Mouse (Mus musculus) hindbrain, embryonic 15.5 days (tissue): ENCODE measurements around the gene Slc27a3. TPM values are rescaled to one million over a fixed set of nuclear protein-coding genes. Genes with fewer than 3 reads are reported as not detected.

Experiments
- ATAC-seq: fragments of 200-750 bp; cut with Nextera tagmentation; 2 replicates; pipeline ENCODE4 v1.8.0; 2017; ENCODE audit warnings: low read depth, moderate number of reproducible peaks, moderate TSS enrichment; ENCODE audit not compliant: low FRiP score
- H3K27ac ChIP-seq: fragments of 300-500 bp; sonication (generic); replicated peaks from 2 replicates; pipeline ENCODE4 v1.5.1; 2015; ENCODE audit warnings: mild to moderate bottlenecking, inconsistent platforms
- H3K27me3 ChIP-seq: fragments of 300-500 bp; sonication (generic); 2 replicates; pipeline ENCODE4 v1.6.1; 2015; ENCODE audit warnings: control low read depth, inconsistent platforms
- H3K36me3 ChIP-seq: fragments of 300-500 bp; sonication (generic); 2 replicates; pipeline ENCODE4 v1.6.1; 2015; ENCODE audit warnings: control low read depth, inconsistent platforms
- H3K4me1 ChIP-seq: fragments of 300-500 bp; sonication (generic); replicated peaks from 2 replicates; pipeline ENCODE4 v1.6.1; 2015; ENCODE audit warnings: control low read depth, inconsistent platforms
- H3K4me2 ChIP-seq: fragments of 300-500 bp; sonication (generic); 2 replicates; pipeline ENCODE4 v1.6.1; 2015; ENCODE audit warnings: moderate library complexity, mild to moderate bottlenecking, inconsistent platforms
- H3K4me3 ChIP-seq: fragments of 300-500 bp; sonication (generic); 2 replicates; pipeline ENCODE4 v1.5.1; 2015; ENCODE audit warnings: mild to moderate bottlenecking, inconsistent platforms
- H3K9ac ChIP-seq: fragments of 300-500 bp; sonication (generic); 2 replicates; pipeline ENCODE4 v1.6.1; 2015; ENCODE audit warnings: inconsistent platforms
- H3K9me3 ChIP-seq: fragments of 300-500 bp; sonication (generic); 2 replicates; pipeline ENCODE4 v1.6.1; 2016; ENCODE audit warnings: control low read depth, inconsistent platforms
- WGBS: fragments of 180-500 bp; shearing (Covaris S2); methylation state at CpG from one replicate; pipeline ENCODE4 v1.1.7; 2015; 5-methylcytosine and 5-hydroxymethylcytosine counted together
- polyA plus RNA-seq: library from polyadenylated mRNA; unstranded; fragments of >200 nt; fragmentation: Nextera tagmentation; extraction: Ambion mirVana; gene quantifications from 2 replicates; pipeline ENCODE4 v1.2.1, GENCODE M21; 2015

The Slc27a3 gene
- 31.4 and 34.1 TPM in 2 replicates for polyA plus RNA-seq

DNA sequence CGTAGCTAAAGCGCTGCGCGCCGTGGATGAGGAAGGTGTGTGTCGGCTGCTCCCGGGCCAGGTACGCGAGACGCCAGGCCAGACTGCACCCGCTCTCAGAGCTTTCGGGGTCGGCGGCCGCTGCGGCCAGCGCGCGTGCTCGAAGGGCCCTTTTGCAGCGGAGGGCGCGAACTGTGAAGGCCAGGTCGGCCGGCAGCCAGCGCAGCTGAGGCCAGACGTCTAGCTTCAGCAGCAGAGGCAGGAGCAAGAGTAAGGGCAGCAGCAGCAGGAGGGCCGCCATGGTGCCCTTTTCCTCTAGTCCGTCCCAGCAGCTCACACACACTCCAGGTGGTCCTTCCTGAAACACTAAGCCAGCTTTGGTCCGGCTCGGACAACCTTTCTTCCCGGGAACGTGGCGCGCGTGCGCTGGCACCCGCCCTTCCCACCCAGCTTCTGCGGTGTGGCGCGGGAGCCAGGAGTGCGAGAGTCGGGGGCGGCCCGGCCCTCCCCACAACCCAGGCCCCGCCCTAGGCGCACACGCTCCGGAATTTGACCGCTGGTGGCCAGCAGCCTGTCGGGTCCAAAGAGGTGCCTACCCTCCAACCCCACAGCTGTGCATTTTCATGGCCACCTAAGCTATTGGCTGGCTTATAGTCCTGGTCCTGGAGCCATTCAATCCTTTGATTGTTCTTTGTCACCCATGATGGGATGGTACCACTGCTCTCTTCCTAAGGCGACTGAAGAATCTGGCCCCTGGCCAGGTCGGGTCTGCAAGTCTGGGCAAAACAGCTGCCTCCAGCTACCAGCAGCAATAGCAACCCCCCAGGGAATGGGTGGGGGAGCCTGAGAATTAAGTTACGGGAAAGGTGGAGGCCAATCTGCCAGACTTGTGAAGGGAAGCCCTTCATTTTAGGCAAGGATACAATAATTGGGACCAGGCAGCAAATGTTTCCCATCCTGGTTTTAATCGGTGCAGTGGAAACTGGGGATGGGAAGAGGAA, at the start of gene Slc27a3:
Gene Slc27a3, minus strand, starts transcription at position 428 of the 980 bp plus-strand sequence.
- Histone ChIP-seq H3K9me3 (no peaks in the 10 kb centered on the region), H3K4me2 (peak within 1 kb of the TSS; percentile 73), H3K27me3 (no peaks in the 10 kb centered on the region), H3K4me1 (peaks cover 36% of the 10 kb centered on the region), H3K9ac (peak within 1 kb of the TSS; percentile 82), H3K36me3 (peaks cover 44% of the 10 kb centered on the region), H3K4me3 (peak within 1 kb of the TSS; percentile 58), H3K27ac (peak within 1 kb of the TSS; percentile 95)
- peak; percentile 76 for ATAC-seq
- WGBS, result under 1% methylated on average over 52 of the region's 55 CpGs

DNA sequence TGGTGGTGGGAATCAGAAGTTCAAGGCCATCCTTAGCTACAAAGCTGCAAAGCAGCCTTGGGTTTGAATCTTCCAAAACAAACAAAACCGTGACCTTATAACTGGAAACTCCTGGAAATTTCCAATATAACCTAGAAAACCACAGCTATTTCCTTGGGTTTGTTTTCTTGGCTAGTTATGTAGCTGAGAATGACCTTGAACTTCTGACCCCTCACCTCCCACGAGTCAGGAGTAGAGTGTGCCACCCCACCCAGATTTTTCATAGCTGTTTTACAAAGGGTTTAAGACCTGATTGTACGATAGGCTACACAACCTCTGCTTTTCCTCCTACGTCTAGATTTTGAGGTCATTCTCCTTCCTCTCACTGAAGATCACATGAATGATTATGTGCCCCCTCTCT, 47.4 kb upstream of the Slc27a3 start:
- H3K4me2 ChIP-seq, result no peak overlapping the region
- H3K4me3 ChIP-seq, result no peak overlapping the region
- WGBS, result 85% methylated on average over 4 of the region's 4 CpGs
- H3K4me1 ChIP-seq, result peaks cover 12% of the 10 kb centered on the region
- no peak for ATAC-seq
- H3K9ac ChIP-seq, result no peak overlapping the region
- no peaks in the 10 kb centered on the region for H3K36me3 ChIP-seq
- no peaks in the 10 kb centered on the region for H3K9me3 ChIP-seq
- no peak overlapping the region for H3K27ac ChIP-seq
- H3K27me3 ChIP-seq, result no peaks in the 10 kb centered on the region

DNA sequence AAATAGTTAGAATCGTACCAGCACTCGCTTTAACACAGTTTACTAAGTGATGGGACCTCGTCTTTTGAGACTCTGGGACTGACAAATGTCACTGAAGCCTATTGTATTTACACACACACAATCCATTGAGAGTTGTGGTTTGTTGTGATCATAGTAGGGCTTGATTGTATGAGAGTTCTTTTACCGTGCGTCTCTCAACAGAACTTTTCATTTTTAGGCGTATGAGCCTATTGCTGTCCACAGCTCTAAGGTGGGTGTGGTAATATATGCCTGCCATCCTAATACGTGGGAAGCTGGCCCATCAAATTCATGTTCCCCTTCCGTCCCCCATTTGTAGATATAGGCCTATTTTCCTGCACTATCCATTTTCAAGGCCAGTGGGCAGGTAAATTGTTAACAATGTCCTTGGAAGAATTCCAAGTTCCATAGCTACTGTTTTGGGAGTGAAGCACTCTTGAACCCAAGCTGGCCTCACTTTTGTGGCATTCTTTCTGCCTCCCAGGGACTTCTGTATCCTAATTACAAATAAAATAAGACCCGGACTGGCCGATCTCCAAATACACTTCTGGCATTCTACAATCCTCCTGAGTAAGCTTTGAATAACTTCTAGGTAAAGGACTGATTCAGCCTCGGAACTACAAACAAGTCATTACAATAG, 44.5 kb upstream of the Slc27a3 start:
- no peaks in the 10 kb centered on the region for H3K9me3 ChIP-seq
- H3K36me3 ChIP-seq, result no peaks in the 10 kb centered on the region
- peak overlapping the region; percentile 90 for H3K4me2 ChIP-seq
- 57% methylated on average over 11 of the region's 11 CpGs for WGBS
- H3K9ac ChIP-seq, result peak overlapping the region; percentile 39; the same call in 1 of the 2 replicates
- peak overlapping the region; percentile 75 for H3K27ac ChIP-seq
- peak overlapping the region; percentile 72 for H3K4me3 ChIP-seq
- H3K27me3 ChIP-seq, result no peaks in the 10 kb centered on the region
- no peak for ATAC-seq
- H3K4me1 ChIP-seq, result peaks cover 33% of the 10 kb centered on the region

- H3K36me3 ChIP-seq, result no peaks in the 10 kb centered on the region
These were observed 43.8 kb upstream of the Slc27a3 start, which contains the start of gene Ints3 for GRCm38 (mm10) chr3:90433381-90434020. Ints3 (minus strand) TSS chr3:90433622.

GRCm38 (mm10) chr3:90432811-90433219, 43.1 kb upstream of the Slc27a3 start:
- peak; percentile 29 for ATAC-seq

More at GRCm38 (mm10) chr3:90433381-90434020, 43.8 kb upstream of the Slc27a3 start, which contains the start of gene Ints3:
- H3K27ac ChIP-seq, result peak within 1 kb of the TSS; percentile 94
- no peaks in the 10 kb centered on the region for H3K27me3 ChIP-seq
- H3K4me1 ChIP-seq, result peaks cover 33% of the 10 kb centered on the region
- H3K9me3 ChIP-seq, result no peaks in the 10 kb centered on the region
- peak within 1 kb of the TSS; percentile 90 for H3K4me2 ChIP-seq
- H3K9ac ChIP-seq, result peak within 1 kb of the TSS; percentile 90
- peak within 1 kb of the TSS; percentile 72 for H3K4me3 ChIP-seq
- under 1% methylated on average over 52 of the region's 52 CpGs for WGBS
- peak; percentile 100 for ATAC-seq

DNA sequence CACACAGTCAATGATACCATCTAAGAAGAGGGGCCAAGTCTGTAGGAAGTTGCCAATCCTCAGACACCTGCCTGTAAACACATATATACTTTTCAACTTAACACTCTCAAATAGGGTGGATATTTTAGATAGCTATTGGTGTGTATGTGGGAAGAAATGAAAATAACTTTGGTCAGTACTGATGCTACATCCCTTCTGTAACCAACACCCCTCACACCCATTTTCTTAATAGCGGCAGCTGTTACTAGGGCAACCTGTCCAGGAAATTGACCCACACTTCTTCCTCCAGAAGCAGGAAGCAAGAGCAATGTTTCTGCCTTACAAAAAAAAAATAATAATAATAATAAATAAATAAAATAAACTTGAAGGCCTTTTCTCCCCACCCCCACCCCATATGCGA, 42.6 kb upstream of the Slc27a3 start:
- Histone ChIP-seq H3K4me3 (peak overlapping the region; percentile 72), H3K4me1 (peaks cover 36% of the 10 kb centered on the region), H3K9ac (peak overlapping the region; percentile 90), H3K4me2 (peak overlapping the region; percentile 90), H3K36me3 (no peaks in the 10 kb centered on the region), H3K27me3 (no peaks in the 10 kb centered on the region), H3K27ac (peak overlapping the region; percentile 94; the same call in 1 of the 2 replicates), H3K9me3 (no peaks in the 10 kb centered on the region)
- no peak for ATAC-seq
- WGBS, result 15% methylated on average over 2 of the region's 2 CpGs

More at GRCm38 (mm10) chr3:90432811-90433219, 43.1 kb upstream of the Slc27a3 start:
- WGBS, result under 1% methylated on average over 10 of the region's 12 CpGs
- peak overlapping the region; percentile 72 for H3K4me3 ChIP-seq
- H3K27ac ChIP-seq, result peak overlapping the region; percentile 94
- H3K9me3 ChIP-seq, result no peaks in the 10 kb centered on the region
- no peaks in the 10 kb centered on the region for H3K36me3 ChIP-seq
- H3K27me3 ChIP-seq, result no peaks in the 10 kb centered on the region
- peak overlapping the region; percentile 90 for H3K4me2 ChIP-seq
- peaks cover 36% of the 10 kb centered on the region for H3K4me1 ChIP-seq
- H3K9ac ChIP-seq, result peak overlapping the region; percentile 90

DNA sequence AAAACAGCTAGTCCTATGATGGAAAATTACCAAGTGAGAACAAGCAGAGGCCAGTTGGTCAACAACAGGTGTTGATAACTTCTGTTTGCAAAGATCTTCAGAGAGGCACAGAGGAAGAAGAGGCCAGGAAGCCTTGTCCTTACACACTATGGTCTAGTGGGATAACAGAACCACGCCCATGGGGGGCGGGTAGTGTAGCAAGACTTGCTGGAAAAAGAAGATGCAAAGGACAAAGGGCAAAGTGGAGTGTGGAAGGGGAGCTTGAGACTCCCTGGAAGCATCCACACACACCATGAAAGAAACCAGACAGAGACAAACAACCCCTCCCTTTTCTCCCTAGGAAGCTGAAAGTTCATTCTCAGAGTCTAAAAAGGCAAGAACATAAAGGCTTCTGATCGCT, 39.8 kb upstream of the Slc27a3 start:
- WGBS, result 90% methylated on average over 3 of the region's 3 CpGs
- H3K4me1 ChIP-seq, result peaks cover 36% of the 10 kb centered on the region

GRCm38 (mm10) chr3:90428186-90428585, 38.4 kb upstream of the Slc27a3 start:
- H3K9me3 ChIP-seq, result no peaks in the 10 kb centered on the region
- 86% methylated on average over 6 of the region's 6 CpGs for WGBS

More for the DNA sequence above, 39.8 kb upstream of the Slc27a3 start:
- Histone ChIP-seq H3K9me3 (no peaks in the 10 kb centered on the region), H3K9ac (no peak overlapping the region), H3K27me3 (no peaks in the 10 kb centered on the region), H3K4me2 (no peak overlapping the region), H3K36me3 (no peaks in the 10 kb centered on the region), H3K27ac (no peak overlapping the region), H3K4me3 (no peak overlapping the region)
- no peak for ATAC-seq

DNA sequence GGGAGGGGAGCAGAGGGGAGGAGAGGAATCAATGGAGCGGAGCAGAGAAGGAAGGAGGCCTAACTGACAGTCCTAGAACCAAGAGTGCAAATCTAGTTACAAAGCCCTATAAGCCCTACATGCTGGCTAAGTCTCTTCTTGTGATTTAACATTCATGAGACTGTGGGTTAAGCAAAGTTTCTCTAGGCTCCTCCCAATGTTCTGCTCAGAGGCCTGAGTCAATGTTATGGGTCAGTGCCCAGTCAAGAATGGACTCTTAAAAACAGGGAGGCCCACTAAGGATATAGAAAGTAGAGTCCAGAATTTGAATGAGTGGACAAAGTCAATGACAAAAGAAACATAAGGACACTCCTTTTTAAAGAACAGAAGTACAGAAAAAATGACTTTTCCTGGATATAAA, 37.8 kb upstream of the Slc27a3 start:
- H3K36me3 ChIP-seq, result peaks cover 12% of the 10 kb centered on the region
- H3K4me3 ChIP-seq, result no peak overlapping the region
- no peaks in the 10 kb centered on the region for H3K9me3 ChIP-seq
- H3K4me1 ChIP-seq, result peaks cover 29% of the 10 kb centered on the region
- no peak for ATAC-seq
- WGBS, result 68% methylated on average over 1 of the region's 1 CpGs
- H3K9ac ChIP-seq, result no peak overlapping the region
- no peak overlapping the region for H3K27ac ChIP-seq
- no peaks in the 10 kb centered on the region for H3K27me3 ChIP-seq
- no peak overlapping the region for H3K4me2 ChIP-seq

More at GRCm38 (mm10) chr3:90428186-90428585, 38.4 kb upstream of the Slc27a3 start:
- Histone ChIP-seq H3K4me2 (no peak overlapping the region), H3K36me3 (peaks cover 7% of the 10 kb centered on the region), H3K4me1 (peaks cover 31% of the 10 kb centered on the region), H3K27me3 (no peaks in the 10 kb centered on the region), H3K9ac (no peak overlapping the region), H3K27ac (no peak overlapping the region), H3K4me3 (no peak overlapping the region)
- no peak for ATAC-seq

DNA sequence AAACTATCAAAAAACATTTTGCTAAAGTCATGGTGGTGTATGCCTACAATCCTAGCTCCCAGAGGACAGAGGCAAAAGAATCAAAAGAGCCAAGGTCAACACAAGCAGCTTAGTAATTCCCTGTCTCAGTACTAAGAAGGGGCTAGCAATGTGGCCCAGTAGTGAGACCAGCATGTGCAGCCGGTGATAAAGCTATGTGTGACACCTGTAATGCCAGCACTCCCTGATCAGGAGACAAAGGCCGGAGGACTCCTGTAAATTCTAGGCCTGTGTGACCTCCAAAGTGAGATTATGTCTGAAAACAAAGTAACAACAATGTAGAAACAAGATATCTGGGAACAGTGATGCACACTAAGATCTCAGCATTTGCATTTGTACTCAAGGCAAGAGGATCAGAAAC, 35.8 kb upstream of the Slc27a3 start:
- H3K27me3 ChIP-seq, result no peaks in the 10 kb centered on the region
- peaks cover 9% of the 10 kb centered on the region; the same call in 1 of the 2 replicates for H3K4me1 ChIP-seq
- H3K4me3 ChIP-seq, result no peak overlapping the region
- WGBS, result 94% methylated on average over 2 of the region's 2 CpGs
- no peak for ATAC-seq
- H3K9ac ChIP-seq, result no peak overlapping the region
- H3K36me3 ChIP-seq, result peaks cover 26% of the 10 kb centered on the region
- H3K4me2 ChIP-seq, result no peak overlapping the region
- no peak overlapping the region for H3K27ac ChIP-seq
- no peaks in the 10 kb centered on the region for H3K9me3 ChIP-seq

- no peak for ATAC-seq
- peaks cover 43% of the 10 kb centered on the region for H3K36me3 ChIP-seq
These were observed 33.8 kb upstream of the Slc27a3 start for GRCm38 (mm10) chr3:90423549-90423948.

More at GRCm38 (mm10) chr3:90423549-90423948, 33.8 kb upstream of the Slc27a3 start:
- H3K4me3 ChIP-seq, result no peak overlapping the region
- no peaks in the 10 kb centered on the region for H3K9me3 ChIP-seq
- H3K4me1 ChIP-seq, result 0 out of 2 replicates have a peak, but pooled peaks cover 3% of the 10 kb centered on the region
- H3K27me3 ChIP-seq, result no peaks in the 10 kb centered on the region
- H3K27ac ChIP-seq, result no peak overlapping the region
- H3K4me2 ChIP-seq, result no peak overlapping the region
- H3K9ac ChIP-seq, result no peak overlapping the region
